Mouse (Mus musculus) limb, embryonic 13.5 days (tissue): Measurements from ENCODE around the gene Rtkn2. TPM values are rescaled to one million over a fixed set of nuclear protein-coding genes. Genes with fewer than 3 reads are reported as not detected.

Experiments used
- ATAC-seq: fragments of 200-750 bp; cut with Nextera tagmentation; 2 replicates; pipeline ENCODE4 v1.8.0; 2017; ENCODE audit warnings: low read depth, moderate number of reproducible peaks, moderate TSS enrichment; ENCODE audit not compliant: low FRiP score
- H3K27ac ChIP-seq: fragments of 300-500 bp; sonication (generic); 2 replicates; pipeline ENCODE4 v1.5.1; 2015; ENCODE audit warnings: inconsistent platforms, mild to moderate bottlenecking, moderate library complexity
- H3K27me3 ChIP-seq: fragments of 300-500 bp; sonication (generic); 2 replicates; pipeline ENCODE4 v1.6.1; 2015; ENCODE audit warnings: mild to moderate bottlenecking, inconsistent platforms
- H3K36me3 ChIP-seq: fragments of 300-500 bp; sonication (generic); 2 replicates; pipeline ENCODE4 v1.6.1; 2015; ENCODE audit warnings: inconsistent platforms, mild to moderate bottlenecking, moderate library complexity
- H3K4me1 ChIP-seq: fragments of 300-500 bp; sonication (generic); 2 replicates; pipeline ENCODE4 v1.6.1; 2015; ENCODE audit warnings: inconsistent platforms
- H3K4me2 ChIP-seq: fragments of 300-500 bp; sonication (generic); replicated peaks from 2 replicates; pipeline ENCODE4 v1.6.1; 2015; ENCODE audit warnings: inconsistent platforms, mild to moderate bottlenecking, moderate library complexity
- H3K4me3 ChIP-seq: fragments of 300-500 bp; sonication (generic); 2 replicates; pipeline ENCODE4 v1.5.1; 2015; ENCODE audit warnings: moderate library complexity, mild to moderate bottlenecking, inconsistent platforms
- H3K9ac ChIP-seq: fragments of 300-500 bp; sonication (generic); 2 replicates; pipeline ENCODE4 v1.6.1; 2015; ENCODE audit warnings: mild to moderate bottlenecking, inconsistent platforms
- H3K9me3 ChIP-seq: fragments of 300-500 bp; sonication (generic); 2 replicates; pipeline ENCODE4 v1.6.1; 2016; ENCODE audit warnings: inconsistent platforms
- WGBS: fragments of 180-500 bp; shearing (Covaris S2); methylation state at CpG from one replicate; pipeline ENCODE4 v1.1.7; 2015; 5-methylcytosine and 5-hydroxymethylcytosine counted together
- polyA plus RNA-seq: library from polyadenylated mRNA; unstranded; fragments of >200 nt; fragmentation: Nextera tagmentation; extraction: Ambion mirVana; gene quantifications from 2 replicates; pipeline ENCODE4 v1.2.1, GENCODE M21; 2015

Rtkn2 gene
- polyA plus RNA-seq, 1 experiment from 2014 or later: 9.2 TPM

DNA sequence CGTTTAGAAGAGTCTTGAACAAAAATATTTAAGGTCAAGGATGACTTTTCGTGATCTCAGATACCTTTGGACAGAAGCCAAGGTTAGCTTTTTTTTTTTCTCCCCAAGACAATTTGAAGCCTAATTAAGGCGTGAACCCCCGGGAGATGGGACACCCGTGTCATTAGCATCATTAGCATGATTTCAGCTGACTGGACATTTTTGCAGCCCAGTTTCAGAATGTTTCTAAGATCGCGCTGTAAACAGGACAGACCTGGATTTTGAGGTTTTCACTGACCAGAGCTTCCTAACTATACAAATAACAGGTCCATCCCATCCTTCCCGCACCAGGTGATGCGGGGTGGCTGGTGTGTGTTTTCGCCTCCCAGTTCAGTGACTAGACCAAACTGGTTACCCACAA lies 19.8 kb downstream of the Rtkn2 start:
- no peaks in the 10 kb centered on the region for H3K9me3 ChIP-seq
- no peak for ATAC-seq
- no peak overlapping the region for H3K4me2 ChIP-seq
- no peak overlapping the region for H3K9ac ChIP-seq
- 86% methylated on average over 10 of the region's 10 CpGs for WGBS
- no peak overlapping the region for H3K27ac ChIP-seq
- H3K27me3 ChIP-seq: no peaks in the 10 kb centered on the region
- no peak overlapping the region for H3K4me3 ChIP-seq
- H3K4me1 ChIP-seq: peaks cover 10% of the 10 kb centered on the region
- H3K36me3 ChIP-seq: no peaks in the 10 kb centered on the region

- Histone ChIP-seq H3K4me1 (peaks cover 17% of the 10 kb centered on the region), H3K4me2 (no peak overlapping the region), H3K9me3 (no peaks in the 10 kb centered on the region), H3K27me3 (no peaks in the 10 kb centered on the region), H3K9ac (no peak overlapping the region), H3K4me3 (no peak overlapping the region), H3K27ac (no peak overlapping the region), H3K36me3 (no peaks in the 10 kb centered on the region)
- WGBS: 90% methylated on average over 6 of the region's 6 CpGs
- no peak for ATAC-seq
These were observed 22.1 kb downstream of the Rtkn2 start for GRCm38 (mm10) chr10:68001456-68001855.

GRCm38 (mm10) chr10:68003651-68004422 lies 24.5 kb downstream of the Rtkn2 start:
- no peaks in the 10 kb centered on the region for H3K9me3 ChIP-seq
- no peaks in the 10 kb centered on the region for H3K27me3 ChIP-seq
- 52% methylated on average over 18 of the region's 18 CpGs for WGBS
- H3K4me2 ChIP-seq: peak overlapping the region; percentile 28; the same call in 1 of the 2 replicates
- peak; percentile 57; the same call in 1 of the 2 replicates for ATAC-seq
- no peak overlapping the region for H3K4me3 ChIP-seq
- H3K36me3 ChIP-seq: no peaks in the 10 kb centered on the region
- no peak overlapping the region for H3K9ac ChIP-seq
- H3K4me1 ChIP-seq: peaks cover 12% of the 10 kb centered on the region
- H3K27ac ChIP-seq: no peak overlapping the region; the same call in 1 of the 2 replicates

GRCm38 (mm10) chr10:68005404-68005803 lies 26.0 kb downstream of the Rtkn2 start:
- Histone ChIP-seq H3K4me1 (peaks cover 12% of the 10 kb centered on the region), H3K9me3 (no peaks in the 10 kb centered on the region), H3K4me2 (no peak overlapping the region), H3K4me3 (no peak overlapping the region), H3K9ac (no peak overlapping the region), H3K27ac (no peak overlapping the region), H3K27me3 (no peaks in the 10 kb centered on the region), H3K36me3 (0 out of 2 replicates have a peak, but pooled peaks cover 8% of the 10 kb centered on the region)
- ATAC-seq: no peak
- WGBS: 87% methylated on average over 17 of the region's 17 CpGs

DNA sequence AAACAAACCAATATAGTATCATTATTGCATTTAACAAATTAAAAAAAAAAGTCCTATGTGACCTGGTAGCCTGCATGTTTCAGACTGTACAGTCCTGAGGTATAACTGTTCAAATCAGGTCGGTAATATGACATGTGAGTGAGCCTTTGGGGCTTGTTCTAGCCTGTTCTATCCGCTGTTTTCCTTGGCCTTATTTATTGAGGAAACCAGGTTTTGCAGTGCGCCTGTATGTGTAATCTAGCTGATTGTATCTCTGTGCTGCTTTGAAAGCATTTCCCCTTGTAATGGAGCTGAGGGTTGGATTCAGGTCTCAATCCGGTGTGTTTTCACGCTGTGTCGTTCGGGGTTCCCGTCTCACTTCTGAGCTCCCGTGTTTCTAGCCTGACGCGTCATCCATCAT lies 27.1 kb downstream of the Rtkn2 start:
- Histone ChIP-seq H3K9me3 (no peaks in the 10 kb centered on the region), H3K4me1 (peaks cover 12% of the 10 kb centered on the region), H3K4me2 (no peak overlapping the region), H3K36me3 (peaks cover 16% of the 10 kb centered on the region), H3K27me3 (no peaks in the 10 kb centered on the region), H3K9ac (no peak overlapping the region), H3K4me3 (no peak overlapping the region), H3K27ac (no peak overlapping the region)
- WGBS: 91% methylated on average over 11 of the region's 11 CpGs
- no peak for ATAC-seq

- Histone ChIP-seq H3K4me1 (peaks cover 12% of the 10 kb centered on the region), H3K9me3 (no peaks in the 10 kb centered on the region), H3K36me3 (peaks cover 23% of the 10 kb centered on the region), H3K27me3 (no peaks in the 10 kb centered on the region), H3K9ac (no peak overlapping the region), H3K4me2 (no peak overlapping the region), H3K27ac (no peak overlapping the region), H3K4me3 (no peak overlapping the region)
- no peak for ATAC-seq
- WGBS: 97% methylated on average over 6 of the region's 6 CpGs
These were observed 27.7 kb downstream of the Rtkn2 start for GRCm38 (mm10) chr10:68007103-68007502.

GRCm38 (mm10) chr10:68008198-68008955 lies 29.0 kb downstream of the Rtkn2 start:
- Histone ChIP-seq H3K36me3 (peaks cover 28% of the 10 kb centered on the region), H3K27ac (no peak overlapping the region), H3K4me3 (no peak overlapping the region), H3K9ac (no peak overlapping the region), H3K4me2 (no peak overlapping the region), H3K4me1 (peaks cover 12% of the 10 kb centered on the region), H3K27me3 (no peaks in the 10 kb centered on the region), H3K9me3 (no peaks in the 10 kb centered on the region)
- no peak for ATAC-seq
- 83% methylated on average over 13 of the region's 13 CpGs for WGBS

- H3K9ac ChIP-seq: no peak overlapping the region
- WGBS: 91% methylated on average over 9 of the region's 9 CpGs
- ATAC-seq: no peak
- H3K27ac ChIP-seq: no peak overlapping the region
- H3K4me1 ChIP-seq: peaks cover 5% of the 10 kb centered on the region
- no peak overlapping the region for H3K4me3 ChIP-seq
- H3K9me3 ChIP-seq: no peaks in the 10 kb centered on the region
- no peak overlapping the region for H3K4me2 ChIP-seq
- no peaks in the 10 kb centered on the region for H3K27me3 ChIP-seq
- H3K36me3 ChIP-seq: peaks cover 28% of the 10 kb centered on the region
These were observed 29.9 kb downstream of the Rtkn2 start for GRCm38 (mm10) chr10:68009301-68009700.

- Histone ChIP-seq H3K27me3 (no peaks in the 10 kb centered on the region), H3K4me3 (no peak overlapping the region), H3K4me1 (0 out of 2 replicates have a peak, but pooled peaks cover 1% of the 10 kb centered on the region), H3K9me3 (no peaks in the 10 kb centered on the region), H3K4me2 (no peak overlapping the region), H3K36me3 (peaks cover 28% of the 10 kb centered on the region), H3K9ac (no peak overlapping the region), H3K27ac (no peak overlapping the region)
- 93% methylated on average over 7 of the region's 7 CpGs for WGBS
- no peak for ATAC-seq
These were observed 30.5 kb downstream of the Rtkn2 start for GRCm38 (mm10) chr10:68009867-68010266.

DNA sequence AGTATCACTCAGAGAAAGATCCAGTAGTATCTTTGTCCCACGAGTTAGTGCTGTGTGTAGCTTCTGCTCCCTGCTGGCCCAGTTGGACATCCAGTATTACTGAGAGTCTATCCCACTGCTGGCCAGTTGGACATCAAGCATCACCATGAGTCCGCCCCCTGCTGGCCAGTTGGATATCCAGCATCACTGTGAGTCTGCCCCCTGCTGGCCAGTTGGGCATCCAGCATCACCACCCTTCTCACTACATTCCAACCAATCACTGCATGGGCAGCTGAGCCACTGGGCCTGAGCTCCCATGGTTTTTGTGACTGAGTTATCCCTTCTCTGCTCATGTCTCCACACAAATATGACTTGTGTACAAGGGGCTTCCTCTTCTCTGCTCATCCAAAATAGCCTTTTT lies 33.8 kb downstream of the Rtkn2 start:
- Histone ChIP-seq H3K4me1 (no peaks in the 10 kb centered on the region), H3K4me3 (no peak overlapping the region), H3K9ac (no peak overlapping the region), H3K9me3 (no peaks in the 10 kb centered on the region), H3K4me2 (no peak overlapping the region), H3K27me3 (no peaks in the 10 kb centered on the region), H3K27ac (no peak overlapping the region), H3K36me3 (peaks cover 28% of the 10 kb centered on the region)
- 92% methylated on average over 2 of the region's 2 CpGs for WGBS
- ATAC-seq: no peak

- Histone ChIP-seq H3K4me2 (no peak overlapping the region), H3K4me3 (no peak overlapping the region), H3K9ac (no peak overlapping the region), H3K36me3 (peaks cover 13% of the 10 kb centered on the region), H3K4me1 (0 out of 2 replicates have a peak, but pooled peaks cover 3% of the 10 kb centered on the region), H3K27me3 (no peaks in the 10 kb centered on the region), H3K9me3 (peaks cover 9% of the 10 kb centered on the region), H3K27ac (no peak overlapping the region)
- ATAC-seq: no peak
- 91% methylated on average over 2 of the region's 2 CpGs for WGBS
These were observed 41.4 kb downstream of the Rtkn2 start for GRCm38 (mm10) chr10:68020755-68021154.

- H3K4me1 ChIP-seq: 0 out of 2 replicates have a peak, but pooled peaks cover 3% of the 10 kb centered on the region
- no peak overlapping the region for H3K9ac ChIP-seq
- H3K4me3 ChIP-seq: no peak overlapping the region
- H3K36me3 ChIP-seq: peaks cover 11% of the 10 kb centered on the region; the same call in 1 of the 2 replicates
- no peaks in the 10 kb centered on the region for H3K9me3 ChIP-seq
- H3K4me2 ChIP-seq: no peak overlapping the region
- H3K27ac ChIP-seq: no peak overlapping the region
- no peak for ATAC-seq
- WGBS: 63% methylated on average over 3 of the region's 3 CpGs
- H3K27me3 ChIP-seq: no peaks in the 10 kb centered on the region
These were observed 46.3 kb downstream of the Rtkn2 start for GRCm38 (mm10) chr10:68025660-68026059.
